Mouse (Mus musculus) MEL (cell line): Measurements from ENCODE around the gene Trpt1.

Source experiments
- CHD2 ChIP-seq: IDR thresholded peaks from 2 replicates; pipeline ENCODE4 v1.6.1; 2011; ENCODE audit warnings: low read length, improper control_type of control experiment
- CTCF ChIP-seq, 3 experiments: IDR thresholded peaks in 2 of 3; conservative IDR thresholded peaks in 1 of 3; 2 replicates each; pipeline ENCODE4 v1.5.1; 2011 to 2012; ENCODE audit warnings: low read length in 3 of 3, low read depth in 2 of 3, mild to moderate bottlenecking in 2 of 3, improper control_type of control experiment in 1 of 3, inconsistent platforms in 1 of 3, mixed read lengths in 1 of 3, moderate library complexity in 1 of 3; ENCODE audit not compliant: control insufficient read depth in 1 of 3, insufficient read depth in 1 of 3, poor library complexity in 1 of 3, severe bottlenecking in 1 of 3
- E2F4 ChIP-seq: IDR thresholded peaks from 2 replicates; pipeline ENCODE4 v1.6.1; 2011; ENCODE audit warnings: low read depth, low read length, improper control_type of control experiment, borderline replicate concordance
- JUND ChIP-seq: IDR thresholded peaks from 2 replicates; pipeline ENCODE4 v1.6.1; 2011; ENCODE audit warnings: low read depth, mild to moderate bottlenecking, improper control_type of control experiment, low read length
- MAX ChIP-seq: IDR thresholded peaks from 2 replicates; pipeline ENCODE4 v1.6.1; 2011; ENCODE audit warnings: low read length, improper control_type of control experiment
- POLR2A ChIP-seq, 2 experiments: IDR thresholded peaks; 2 replicates each; pipeline ENCODE4 v1.6.1; 2011 to 2012; ENCODE audit warnings: low read length in 2 of 2, mild to moderate bottlenecking in 2 of 2, control low read depth in 1 of 2, improper control_type of control experiment in 1 of 2, low read depth in 1 of 2, moderate library complexity in 1 of 2; ENCODE audit not compliant: control insufficient read depth in 1 of 2, insufficient read depth in 1 of 2, poor library complexity in 1 of 2
- POLR2AphosphoS2 ChIP-seq: IDR thresholded peaks from 2 replicates; pipeline ENCODE4 v1.6.1; 2011; ENCODE audit warnings: low read length, improper control_type of control experiment
- UBTF ChIP-seq: IDR thresholded peaks from 2 replicates; pipeline ENCODE4 v1.6.1; 2012; ENCODE audit warnings: low read depth, mild to moderate bottlenecking, inconsistent platforms, low read length, improper control_type of control experiment, moderate library complexity, borderline replicate concordance; ENCODE audit not compliant: insufficient read depth
- USF1 ChIP-seq: IDR thresholded peaks from 2 replicates; pipeline ENCODE4 v1.6.1; 2014; ENCODE audit warnings: low read depth, mild to moderate bottlenecking, inconsistent platforms, low read length, improper control_type of control experiment, moderate library complexity

GRCm38 (mm10) chr19:6974211-6975205 lies 21.4 kb upstream of the Trpt1 start, which contains the start of gene Ppp1r14b:
- TF ChIP-seq MAX: peak; percentile 92
- peak in 1 of 2 experiments; percentile 66; a peak in 2 of 4 replicates for TF ChIP-seq POLR2A (IDR thresholded peaks at IDR 0.05; ENCODE audit: control insufficient read depth in 1 of 2, insufficient read depth in 1 of 2, low read depth in 1 of 2, low read length in 2 of 2, poor library complexity in 1 of 2)
- TF ChIP-seq CTCF (IDR thresholded peaks at IDR 0.05 in 2 of 3, conservative IDR thresholded peaks at IDR 0.05 in 1 of 3; ENCODE audit: control insufficient read depth in 1 of 3, insufficient read depth in 1 of 3, low read depth in 2 of 3, low read length in 3 of 3, poor library complexity in 1 of 3, severe bottlenecking in 1 of 3): no peak
- TF ChIP-seq POLR2AphosphoS2: peak; percentile 41; the same call in 1 of the 2 replicates
- TF ChIP-seq CHD2: no peak
- no peak for TF ChIP-seq JUND
- TF ChIP-seq UBTF: no peak
- no peak for TF ChIP-seq E2F4
- peak; percentile 86 for TF ChIP-seq USF1
